Mouse (Mus musculus): Measurements from ENCODE around the gene Miip. TPM values are rescaled to one million over a fixed set of nuclear protein-coding genes. Genes with fewer than 3 reads are reported as not detected.

Gene Miip
- polyA plus RNA-seq, 1 experiment from 2014 or later, result 30.0 TPM

Other genes starting within 250 kb of the Miip start
- 2.3 and 3.2 TPM in 2 replicates for gene Zfp979, start 226.3 kb downstream of the Miip start, polyA plus RNA-seq (2014; fragmentation: Nextera tagmentation; extraction: Ambion mirVana)
- gene Zfp534, start 166.3 kb downstream of the Miip start, polyA plus RNA-seq (2014; fragmentation: Nextera tagmentation; extraction: Ambion mirVana), result not detected in 2 replicates
- 10.6 and 11.0 TPM in 2 replicates for gene Zfp984, start 59.0 kb downstream of the Miip start, polyA plus RNA-seq (2014; fragmentation: Nextera tagmentation; extraction: Ambion mirVana)
- gene Zfp933, start 20.4 kb downstream of the Miip start, polyA plus RNA-seq (2014; fragmentation: Nextera tagmentation; extraction: Ambion mirVana), result 5.0 and 6.1 TPM in 2 replicates
- gene Fv1, start 163 bp upstream of the Miip start, polyA plus RNA-seq (2014; fragmentation: Nextera tagmentation; extraction: Ambion mirVana), result 14.7 and 15.6 TPM in 2 replicates
- gene Mfn2, start 35.9 kb upstream of the Miip start, polyA plus RNA-seq (2014; fragmentation: Nextera tagmentation; extraction: Ambion mirVana), result 23.1 and 28.0 TPM in 2 replicates
- 32.7 and 36.4 TPM in 2 replicates for gene Plod1, start 68.0 kb upstream of the Miip start, polyA plus RNA-seq (2014; fragmentation: Nextera tagmentation; extraction: Ambion mirVana)
- gene 2510039O18Rik, start 72.1 kb upstream of the Miip start, polyA plus RNA-seq (2014; fragmentation: Nextera tagmentation; extraction: Ambion mirVana), result 14.5 and 15.9 TPM in 2 replicates
- 0.57 and 1.0 TPM in 2 replicates for gene Nppb, start 117.0 kb upstream of the Miip start, polyA plus RNA-seq (2014; fragmentation: Nextera tagmentation; extraction: Ambion mirVana)
- gene Nppa, start 131.9 kb upstream of the Miip start, polyA plus RNA-seq (2014; fragmentation: Nextera tagmentation; extraction: Ambion mirVana), result 1.9 and 19.5 TPM in 2 replicates
- 8.9 and 9.8 TPM in 2 replicates for gene Clcn6, start 170.0 kb upstream of the Miip start, polyA plus RNA-seq (2014; fragmentation: Nextera tagmentation; extraction: Ambion mirVana)
- gene Mthfr, start 170.3 kb upstream of the Miip start, polyA plus RNA-seq (2014; fragmentation: Nextera tagmentation; extraction: Ambion mirVana), result 13.5 and 14.1 TPM in 2 replicates
- 7.0 and 10.3 TPM in 2 replicates for gene Agtrap, start 219.2 kb upstream of the Miip start, polyA plus RNA-seq (2014; fragmentation: Nextera tagmentation; extraction: Ambion mirVana)

All from embryonic facial prominence, embryonic 11.5 days (tissue).